Comparison of ENCODE assay signal across 7 mouse cellular contexts in genomic region chr1:74808078-74808477, GRCm38 (mm10). TPM values are rescaled to one million over a fixed set of nuclear protein-coding genes. Genes with fewer than 3 reads are reported as not detected.
DNase-seq lines count a peak whose midpoint lies in the region; ATAC-seq lines count a peak whose summit lies in the region.

No protein-coding gene starts in this region.

- H3K4me2 ChIP-seq in embryonic facial prominence, embryonic 12.5 days (replicated peaks) = peak overlapping the region; percentile 54
- peak overlapping the region; percentile 67 for H3K4me2 ChIP-seq in limb, embryonic 13.5 days (replicated peaks)

- H3K36me3 ChIP-seq in embryonic facial prominence, embryonic 12.5 days = no peaks in the 10 kb centered on the region
- H3K36me3 ChIP-seq in limb, embryonic 13.5 days = no peaks in the 10 kb centered on the region

- H3K27ac ChIP-seq in embryonic facial prominence, embryonic 12.5 days = no peak overlapping the region
- no peak overlapping the region for H3K27ac ChIP-seq in limb, embryonic 13.5 days

- no peak overlapping the region; the same call in 1 of the 2 replicates for H3K9ac ChIP-seq in embryonic facial prominence, embryonic 12.5 days
- H3K9ac ChIP-seq in limb, embryonic 13.5 days = peak overlapping the region; percentile 50

- peaks cover 62% of the 10 kb centered on the region for H3K27me3 ChIP-seq in embryonic facial prominence, embryonic 12.5 days
- peaks cover 69% of the 10 kb centered on the region for H3K27me3 ChIP-seq in limb, embryonic 13.5 days

- no peaks in the 10 kb centered on the region for H3K9me3 ChIP-seq in embryonic facial prominence, embryonic 12.5 days
- no peaks in the 10 kb centered on the region for H3K9me3 ChIP-seq in limb, embryonic 13.5 days

- peak overlapping the region; percentile 22 for H3K4me3 ChIP-seq in embryonic facial prominence, embryonic 12.5 days
- peak overlapping the region; percentile 36 for H3K4me3 ChIP-seq in limb, embryonic 13.5 days

- peaks cover 34% of the 10 kb centered on the region for H3K4me1 ChIP-seq in embryonic facial prominence, embryonic 12.5 days
- peaks cover 40% of the 10 kb centered on the region for H3K4me1 ChIP-seq in limb, embryonic 13.5 days

- under 1% methylated on average over 16 of the region's 16 CpGs for WGBS in embryonic facial prominence, embryonic 12.5 days
- WGBS in limb, embryonic 13.5 days = 0% methylated on average over 16 of the region's 16 CpGs

- peak; percentile 96 for DNase-seq in adrenal gland, postnatal 14 days
- peak; percentile 87 for DNase-seq in heart, adult 8-10 months (ENCODE audit: low spot score)
- peak; percentile 81 to 92 for DNase-seq in kidney, adult 8-10 months
- DNase-seq in monocyte, adult 2 months (ENCODE audit: low read depth in 1 of 2, low spot score in 2 of 2) = peak; percentile 55 to 85
- peak; percentile 75 to 85 for DNase-seq in spleen, postnatal 14 days (ENCODE audit: low spot score in 2 of 2)

- ATAC-seq in embryonic facial prominence, embryonic 12.5 days (ENCODE audit: insufficient number of reproducible peaks, insufficient read depth, low FRiP score, low TSS enrichment) = peak; percentile 70; the same call in 1 of the 2 replicates
- ATAC-seq in limb, embryonic 13.5 days (ENCODE audit: low FRiP score, low read depth) = peak; percentile 82

RNA-seq across cellular contexts. Expression of gene Wnt10a, which starts 16.8 kb away (rescaled TPM):
- total RNA-seq in adrenal gland, postnatal 14 days (2021) = 0.30 TPM in 2 replicates
- polyA plus RNA-seq in embryonic facial prominence, embryonic 12.5 days (2016; fragmentation: Nextera tagmentation; extraction: Ambion mirVana) = 3.1 and 3.5 TPM in 2 replicates
- not detected for total RNA-seq in heart, adult 8-10 months (2022)
- 3.9 and 4.5 TPM in 2 replicates for polyA plus RNA-seq in limb, embryonic 13.5 days (2015; fragmentation: Nextera tagmentation; extraction: Ambion mirVana)

RNA-seq across cellular contexts. Expression of gene Wnt6, which starts 36.4 kb away (rescaled TPM):
- total RNA-seq in adrenal gland, postnatal 14 days (2021) = 2.4 and 3.2 TPM in 2 replicates
- 30.1 and 30.8 TPM in 2 replicates for polyA plus RNA-seq in embryonic facial prominence, embryonic 12.5 days (2016; fragmentation: Nextera tagmentation; extraction: Ambion mirVana)
- total RNA-seq in heart, adult 8-10 months (2022) = under 1 TPM; 0.16 to 0.69 (median 0.26) TPM
- polyA plus RNA-seq in limb, embryonic 13.5 days (2015; fragmentation: Nextera tagmentation; extraction: Ambion mirVana) = 39.7 and 51.8 TPM in 2 replicates

RNA-seq across cellular contexts. Expression of gene Cdk5r2, which starts 46.7 kb away (rescaled TPM):
- total RNA-seq in adrenal gland, postnatal 14 days (2021) = 4.1 and 5.8 TPM in 2 replicates
- 0.31 and 0.47 TPM in 2 replicates for polyA plus RNA-seq in embryonic facial prominence, embryonic 12.5 days (2016; fragmentation: Nextera tagmentation; extraction: Ambion mirVana)
- total RNA-seq in heart, adult 8-10 months (2022) = under 1 TPM in 1 of 4 experiments, not detected in 3; 0.09 TPM
- 0.11 TPM in 1 of 2 replicates, not detected in the other for polyA plus RNA-seq in limb, embryonic 13.5 days (2015; fragmentation: Nextera tagmentation; extraction: Ambion mirVana)

RNA-seq across cellular contexts. Expression of gene Prkag3, which starts 59.1 kb away (rescaled TPM):
- total RNA-seq in adrenal gland, postnatal 14 days (2021) = 0.15 TPM in 1 of 2 replicates, not detected in the other
- 0.47 and 0.56 TPM in 2 replicates for polyA plus RNA-seq in embryonic facial prominence, embryonic 12.5 days (2016; fragmentation: Nextera tagmentation; extraction: Ambion mirVana)
- total RNA-seq in heart, adult 8-10 months (2022) = 1 to 10 TPM; 1.6 to 4.1 (median 2.2) TPM
- polyA plus RNA-seq in limb, embryonic 13.5 days (2015; fragmentation: Nextera tagmentation; extraction: Ambion mirVana) = 1.9 and 2.1 TPM in 2 replicates
